Mouse (Mus musculus) thymus, adult 2 months (tissue): ENCODE measurements around the gene Ovol2.

Experiments
- CTCF ChIP-seq: fragments of 200-500 bp; IDR thresholded peaks from 2 replicates; pipeline ENCODE4 v1.5.1; 2012; ENCODE audit warnings: mild to moderate bottlenecking, control low read depth, low read length, moderate library complexity, borderline replicate concordance; ENCODE audit not compliant: control insufficient read depth, poor library complexity, insufficient read depth; ENCODE audit errors: extremely low read depth
- POLR2A ChIP-seq: fragments of 200-500 bp; IDR thresholded peaks from 2 replicates; pipeline ENCODE4 v1.6.1; 2012; ENCODE audit warnings: mild to moderate bottlenecking, low read length, control low read depth, moderate library complexity; ENCODE audit not compliant: control insufficient read depth, poor library complexity, insufficient read depth; ENCODE audit errors: extremely low read depth

GRCm38 (mm10) chr2:144330352-144330959 is 1.5 kb downstream of the Ovol2 start:
- TF ChIP-seq CTCF (no peak), POLR2A (no peak)
